Mouse (Mus musculus): ENCODE measurements around the gene Ncapd3. TPM values are rescaled to one million over a fixed set of nuclear protein-coding genes. Genes with fewer than 3 reads are reported as not detected.

The Ncapd3 gene
- 38.1 and 42.2 TPM in 2 replicates for polyA plus RNA-seq (2016; fragmentation: Nextera tagmentation; extraction: Ambion mirVana)

DNA sequence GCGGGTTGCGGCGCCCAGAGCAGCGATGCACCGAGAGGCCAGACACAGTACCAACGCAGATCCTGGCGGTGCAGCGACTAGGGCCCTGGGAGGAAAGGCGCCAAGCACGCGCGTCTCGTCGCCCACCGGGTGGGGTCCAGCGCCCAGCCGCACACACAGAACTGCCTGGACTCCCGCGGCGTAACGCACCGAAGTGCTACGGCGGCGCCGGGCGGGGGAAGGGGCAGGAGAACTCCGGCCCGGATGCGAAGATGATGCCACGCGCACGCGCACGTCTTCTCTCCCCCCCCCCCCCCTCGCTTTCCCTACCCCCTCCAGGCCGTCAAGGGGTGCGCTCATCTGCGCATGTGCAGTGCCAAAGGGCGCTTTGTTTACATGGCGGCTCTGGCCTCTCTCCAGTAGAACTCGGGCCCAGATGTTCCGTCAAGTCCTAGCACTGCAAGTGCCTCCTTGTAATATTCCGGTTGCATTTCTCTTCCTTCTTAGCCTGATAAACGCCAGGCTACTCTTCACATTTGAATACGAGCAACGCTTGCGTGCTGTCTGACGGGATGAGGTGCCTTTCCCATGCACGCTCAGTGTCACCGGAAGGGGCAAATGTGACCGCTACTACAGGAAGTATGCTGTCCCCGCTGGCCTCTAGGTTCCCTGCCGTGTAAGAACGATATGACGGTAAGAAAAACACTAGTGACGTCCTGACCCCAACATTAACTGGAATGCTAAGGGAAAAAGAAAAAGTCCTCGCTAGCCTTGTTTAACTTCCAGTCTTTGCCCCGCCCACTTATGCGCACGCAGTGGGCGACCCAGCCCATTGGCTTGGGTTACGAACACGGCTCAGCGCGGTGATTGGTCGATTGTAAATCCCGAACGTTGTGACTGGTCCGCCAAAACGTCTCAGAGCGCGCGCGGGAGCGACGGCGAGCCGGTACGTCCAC lies at the start of gene Ncapd3, which contains the start of gene Vps26b:
Ncapd3 (plus strand) TSS at position 348 of the 935 bp plus-strand sequence.
Vps26b (minus strand) TSS at position 238 of the 935 bp plus-strand sequence.
- peaks cover 37% of the 10 kb centered on the region for H3K4me1 ChIP-seq
- WGBS: under 1% methylated on average over 79 of the region's 80 CpGs
- peak within 1 kb of the TSS; percentile 94 for H3K27ac ChIP-seq (replicated peaks)
- peaks cover 23% of the 10 kb centered on the region for H3K36me3 ChIP-seq (replicated peaks)
- no peaks in the 10 kb centered on the region for H3K9me3 ChIP-seq
- H3K4me3 ChIP-seq: peak within 1 kb of the TSS; percentile 95
- DNase-seq (ENCODE audit: low spot score): peak; percentile 96
- H3K27me3 ChIP-seq (replicated peaks; ENCODE audit: low read depth, poor library complexity, severe bottlenecking): no peaks in the 10 kb centered on the region

DNA sequence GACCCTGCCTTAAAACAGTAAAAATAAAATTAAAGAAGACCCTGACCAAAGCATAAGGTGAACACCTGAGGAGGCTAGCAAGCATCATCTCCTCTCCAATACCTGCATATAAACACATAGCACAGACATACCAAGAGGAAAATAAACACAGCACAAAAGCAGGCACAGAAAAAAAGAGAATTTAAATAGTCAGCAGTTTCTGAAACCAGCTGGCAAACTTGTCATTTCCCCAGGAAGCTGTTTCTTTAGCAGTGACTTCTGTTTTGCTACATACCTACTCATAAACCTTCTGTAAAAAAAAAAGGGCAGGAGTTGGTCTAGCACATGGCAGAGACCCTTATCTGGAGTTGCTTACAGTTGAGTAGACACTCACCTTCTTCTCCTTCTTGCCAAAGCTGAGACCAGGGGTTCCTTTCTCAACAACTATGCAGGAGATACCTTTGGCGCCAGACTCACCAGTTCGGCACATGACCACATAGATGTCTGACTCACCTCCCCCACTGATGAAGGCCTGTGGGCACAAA lies 44.8 kb upstream of the Ncapd3 start:
- Histone ChIP-seq H3K9me3 (no peaks in the 10 kb centered on the region), H3K27ac (replicated peaks) (no peak overlapping the region), H3K4me3 (no peak overlapping the region), H3K4me1 (no peaks in the 10 kb centered on the region), H3K36me3 (replicated peaks) (peaks cover 73% of the 10 kb centered on the region), H3K27me3 (replicated peaks; ENCODE audit: low read depth, poor library complexity, severe bottlenecking) (no peaks in the 10 kb centered on the region)
- no peak for DNase-seq (ENCODE audit: low spot score)
- WGBS: 94% methylated on average over 2 of the region's 2 CpGs

DNA sequence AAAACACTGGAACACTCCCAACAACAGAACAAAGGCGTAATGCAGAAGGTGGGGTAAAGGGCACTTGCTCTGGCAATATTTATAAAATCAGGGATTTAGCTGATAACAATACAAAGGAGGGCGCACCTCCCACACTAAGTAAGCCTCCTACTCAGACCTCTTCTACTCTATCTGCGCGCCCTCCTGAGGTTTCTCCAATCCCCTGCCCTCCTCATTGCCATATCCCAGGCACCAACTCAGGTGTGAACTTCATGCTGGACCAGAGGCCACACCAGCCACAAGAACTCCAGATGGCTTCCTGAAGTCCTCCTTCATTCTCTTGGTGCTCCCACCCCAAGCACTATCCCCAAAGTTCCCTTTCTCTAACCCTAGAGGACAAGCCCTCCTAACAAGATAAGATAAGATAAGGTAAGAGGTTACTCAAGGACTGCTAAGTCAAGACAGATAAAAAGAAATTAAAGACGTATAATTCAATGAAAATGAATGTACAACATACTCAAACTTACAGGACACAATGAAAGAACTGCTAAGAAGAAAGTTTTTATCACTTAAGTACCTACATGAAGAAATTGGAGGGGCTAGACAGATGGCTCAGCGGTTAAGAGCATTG lies 44.2 kb upstream of the Ncapd3 start:
- Histone ChIP-seq H3K36me3 (replicated peaks) (peaks cover 74% of the 10 kb centered on the region), H3K27ac (replicated peaks) (no peak overlapping the region), H3K27me3 (replicated peaks; ENCODE audit: low read depth, poor library complexity, severe bottlenecking) (no peaks in the 10 kb centered on the region)

DNA sequence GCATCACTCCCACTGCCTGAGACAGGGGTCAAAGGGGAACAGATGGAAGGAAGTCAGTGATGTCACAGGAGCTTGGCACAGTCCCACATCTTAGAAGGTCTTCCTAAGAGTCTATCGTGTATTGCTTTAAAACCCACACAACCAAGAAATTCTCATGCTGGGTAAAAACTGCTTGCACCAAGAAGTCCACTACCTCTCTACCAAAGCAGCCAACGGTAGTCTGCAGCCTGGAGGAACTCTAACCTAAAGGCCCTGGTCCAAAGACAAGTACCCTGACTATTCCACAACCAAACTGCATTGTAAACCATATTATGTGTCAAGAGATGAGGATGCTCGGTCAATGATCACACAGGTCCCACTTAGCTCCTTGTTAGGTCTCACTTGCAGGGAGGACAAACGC lies 39.8 kb upstream of the Ncapd3 start:
- no peaks in the 10 kb centered on the region for H3K4me1 ChIP-seq
- H3K27ac ChIP-seq (replicated peaks): no peak overlapping the region
- H3K4me3 ChIP-seq: no peak overlapping the region
- H3K27me3 ChIP-seq (replicated peaks; ENCODE audit: low read depth, poor library complexity, severe bottlenecking): no peaks in the 10 kb centered on the region
- WGBS: 96% methylated on average over 4 of the region's 4 CpGs
- DNase-seq (ENCODE audit: low spot score): peak; percentile 2
- no peaks in the 10 kb centered on the region for H3K9me3 ChIP-seq
- H3K36me3 ChIP-seq (replicated peaks): peaks cover 74% of the 10 kb centered on the region

More for the DNA sequence above, 44.2 kb upstream of the Ncapd3 start:
- 92% methylated on average over 6 of the region's 6 CpGs for WGBS
- DNase-seq (ENCODE audit: low spot score): no peak
- H3K9me3 ChIP-seq: no peaks in the 10 kb centered on the region
- H3K4me3 ChIP-seq: no peak overlapping the region
- H3K4me1 ChIP-seq: no peaks in the 10 kb centered on the region

DNA sequence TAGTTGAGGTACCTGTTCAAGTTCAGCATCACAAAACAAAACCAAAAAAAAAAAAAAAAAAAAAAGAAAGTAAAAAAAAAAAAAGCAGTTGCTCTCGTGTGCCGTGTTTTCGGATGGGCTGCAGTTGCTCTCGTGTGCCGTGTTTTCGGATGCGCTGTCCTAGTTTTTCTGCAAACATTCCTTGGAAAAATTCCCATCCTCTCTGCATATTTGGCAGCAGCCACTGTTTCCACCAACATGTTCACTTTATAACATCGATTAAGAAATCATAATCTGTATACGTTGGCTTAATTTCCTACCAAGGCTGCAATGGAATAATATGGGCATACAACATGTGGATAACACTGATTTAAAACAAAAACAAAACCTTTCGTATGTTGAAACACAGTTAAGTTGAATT lies 36.9 kb upstream of the Ncapd3 start:
- no peaks in the 10 kb centered on the region for H3K27me3 ChIP-seq (replicated peaks; ENCODE audit: low read depth, poor library complexity, severe bottlenecking)
- H3K27ac ChIP-seq (replicated peaks): no peak overlapping the region
- no peaks in the 10 kb centered on the region for H3K9me3 ChIP-seq
- H3K36me3 ChIP-seq (replicated peaks): peaks cover 53% of the 10 kb centered on the region
- 96% methylated on average over 10 of the region's 10 CpGs for WGBS
- no peak overlapping the region for H3K4me3 ChIP-seq
- peaks cover 1% of the 10 kb centered on the region; the same call in 1 of the 2 replicates for H3K4me1 ChIP-seq
- DNase-seq (ENCODE audit: low spot score): no peak

DNA sequence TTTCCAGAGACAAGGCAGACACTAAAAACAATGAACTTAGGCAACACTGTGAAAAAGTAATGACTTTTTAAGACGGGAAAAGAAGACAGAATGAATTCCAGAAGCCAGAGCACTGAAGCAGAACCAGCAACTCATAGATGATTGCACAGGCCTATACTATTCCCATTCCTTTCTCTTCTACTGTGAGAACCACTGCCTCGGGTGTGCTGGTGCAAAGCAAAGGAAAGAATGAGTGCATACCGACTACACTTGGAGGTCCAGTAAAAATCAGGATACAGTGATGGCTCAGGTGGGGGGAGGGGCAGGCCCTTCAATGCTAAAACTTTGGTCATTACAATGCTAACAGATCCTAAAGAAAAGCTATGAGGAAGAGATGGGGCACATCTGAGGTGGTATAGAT lies 36.1 kb upstream of the Ncapd3 start:
- Histone ChIP-seq H3K27me3 (replicated peaks; ENCODE audit: low read depth, poor library complexity, severe bottlenecking) (no peaks in the 10 kb centered on the region), H3K4me1 (peaks cover 6% of the 10 kb centered on the region; the same call in 1 of the 2 replicates)
- WGBS: 85% methylated on average over 3 of the region's 3 CpGs

DNA sequence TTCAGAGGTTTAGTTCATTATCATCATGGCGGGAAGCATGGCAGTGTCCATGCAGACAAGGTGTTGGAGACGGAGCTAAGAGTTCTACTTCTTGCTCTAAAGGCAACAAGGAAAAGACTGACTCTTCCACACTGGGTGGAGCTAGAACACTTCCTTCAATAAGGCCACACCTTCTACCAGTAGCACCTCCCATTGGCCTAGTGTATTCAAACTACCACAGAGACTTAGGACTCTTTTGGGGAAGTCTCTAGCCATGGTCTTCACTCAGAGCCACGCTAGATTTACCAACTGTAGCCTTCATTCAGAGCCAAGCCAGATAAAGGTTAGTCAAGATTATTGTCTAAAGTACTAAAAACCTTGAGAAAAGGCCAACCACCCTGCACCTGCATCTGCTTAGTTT lies 32.9 kb upstream of the Ncapd3 start:
- no peak for DNase-seq (ENCODE audit: low spot score)
- Histone ChIP-seq H3K9me3 (no peaks in the 10 kb centered on the region), H3K27me3 (replicated peaks; ENCODE audit: low read depth, poor library complexity, severe bottlenecking) (no peaks in the 10 kb centered on the region), H3K27ac (replicated peaks) (no peak overlapping the region), H3K36me3 (replicated peaks) (peaks cover 15% of the 10 kb centered on the region), H3K4me3 (no peak overlapping the region), H3K4me1 (peaks cover 20% of the 10 kb centered on the region)
- WGBS: 88% methylated on average over 3 of the region's 3 CpGs

More for the DNA sequence above, 36.1 kb upstream of the Ncapd3 start:
- H3K36me3 ChIP-seq (replicated peaks): peaks cover 45% of the 10 kb centered on the region
- H3K4me3 ChIP-seq: no peak overlapping the region
- no peak for DNase-seq (ENCODE audit: low spot score)
- H3K27ac ChIP-seq (replicated peaks): no peak overlapping the region
- no peaks in the 10 kb centered on the region for H3K9me3 ChIP-seq

DNA sequence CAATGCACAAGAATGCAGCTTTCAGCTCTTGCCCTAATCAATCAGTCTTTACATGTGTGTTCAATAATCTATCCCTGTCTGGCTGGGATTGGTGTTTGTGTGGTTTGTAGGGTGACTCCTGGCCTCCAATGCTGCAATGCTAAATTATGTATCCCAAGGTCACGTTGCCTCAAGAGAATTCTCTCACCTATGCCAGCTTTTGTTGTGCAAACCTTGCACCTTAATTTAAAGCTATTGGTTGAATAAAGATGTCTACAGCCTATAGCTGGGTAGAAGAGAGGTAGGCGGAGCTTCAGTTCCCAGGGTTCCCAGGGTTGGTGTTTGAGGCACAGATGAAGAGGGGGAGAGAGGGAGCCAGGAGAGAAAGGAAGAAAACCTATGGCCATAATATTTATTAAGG lies 32.5 kb upstream of the Ncapd3 start:
- Histone ChIP-seq H3K4me1 (peaks cover 20% of the 10 kb centered on the region), H3K27ac (replicated peaks) (no peak overlapping the region), H3K9me3 (no peaks in the 10 kb centered on the region), H3K36me3 (replicated peaks) (peaks cover 15% of the 10 kb centered on the region), H3K4me3 (no peak overlapping the region), H3K27me3 (replicated peaks; ENCODE audit: low read depth, poor library complexity, severe bottlenecking) (no peaks in the 10 kb centered on the region)
- DNase-seq (ENCODE audit: low spot score): no peak
- WGBS: 87% methylated on average over 2 of the region's 2 CpGs

DNA sequence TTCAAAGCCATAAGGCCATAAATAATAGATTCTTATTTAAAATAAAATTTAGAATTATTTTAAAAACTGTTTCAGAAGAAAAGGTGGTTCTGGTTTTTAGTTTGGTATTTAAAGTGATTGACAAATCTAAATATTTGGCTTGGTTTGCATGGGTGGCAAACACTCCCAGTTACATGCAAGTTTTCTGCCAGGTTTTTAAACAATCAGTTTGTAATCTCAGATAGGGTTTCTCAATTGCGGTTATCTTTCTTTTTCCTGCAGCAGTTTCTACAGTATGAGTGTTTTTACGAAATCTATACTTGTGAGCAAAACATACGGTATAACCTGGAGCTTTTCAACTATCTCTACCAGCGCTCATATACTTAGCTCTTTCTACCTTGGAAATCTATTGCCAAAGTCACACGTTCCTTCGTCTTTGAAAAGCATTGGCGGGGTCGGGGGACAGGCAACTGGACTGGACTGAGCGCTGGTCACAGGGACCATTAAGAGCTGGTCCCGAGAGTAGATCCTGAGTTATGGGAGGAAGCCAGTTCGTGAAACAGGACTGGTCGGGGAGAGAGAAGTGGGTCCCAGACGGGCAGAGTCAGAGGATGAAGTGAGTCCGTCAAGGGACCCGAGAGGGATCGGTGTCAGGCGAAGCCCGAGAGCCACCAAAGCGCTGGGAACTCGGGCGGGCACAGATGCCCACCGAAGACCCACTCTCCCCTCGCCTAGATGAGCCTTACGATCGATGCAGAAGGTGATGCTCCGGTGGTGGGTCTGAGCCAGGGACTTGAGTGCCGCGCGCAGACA lies 31.1 kb upstream of the Ncapd3 start:
- H3K27me3 ChIP-seq (replicated peaks; ENCODE audit: low read depth, poor library complexity, severe bottlenecking): no peaks in the 10 kb centered on the region
- WGBS: 5% methylated on average over 29 of the region's 29 CpGs
- peak overlapping the region; percentile 91 for H3K27ac ChIP-seq (replicated peaks)
- no peaks in the 10 kb centered on the region for H3K9me3 ChIP-seq
- peaks cover 20% of the 10 kb centered on the region for H3K4me1 ChIP-seq
- H3K36me3 ChIP-seq (replicated peaks): peaks cover 26% of the 10 kb centered on the region
- no peak for DNase-seq (ENCODE audit: low spot score)
- peak overlapping the region; percentile 80 for H3K4me3 ChIP-seq

DNA sequence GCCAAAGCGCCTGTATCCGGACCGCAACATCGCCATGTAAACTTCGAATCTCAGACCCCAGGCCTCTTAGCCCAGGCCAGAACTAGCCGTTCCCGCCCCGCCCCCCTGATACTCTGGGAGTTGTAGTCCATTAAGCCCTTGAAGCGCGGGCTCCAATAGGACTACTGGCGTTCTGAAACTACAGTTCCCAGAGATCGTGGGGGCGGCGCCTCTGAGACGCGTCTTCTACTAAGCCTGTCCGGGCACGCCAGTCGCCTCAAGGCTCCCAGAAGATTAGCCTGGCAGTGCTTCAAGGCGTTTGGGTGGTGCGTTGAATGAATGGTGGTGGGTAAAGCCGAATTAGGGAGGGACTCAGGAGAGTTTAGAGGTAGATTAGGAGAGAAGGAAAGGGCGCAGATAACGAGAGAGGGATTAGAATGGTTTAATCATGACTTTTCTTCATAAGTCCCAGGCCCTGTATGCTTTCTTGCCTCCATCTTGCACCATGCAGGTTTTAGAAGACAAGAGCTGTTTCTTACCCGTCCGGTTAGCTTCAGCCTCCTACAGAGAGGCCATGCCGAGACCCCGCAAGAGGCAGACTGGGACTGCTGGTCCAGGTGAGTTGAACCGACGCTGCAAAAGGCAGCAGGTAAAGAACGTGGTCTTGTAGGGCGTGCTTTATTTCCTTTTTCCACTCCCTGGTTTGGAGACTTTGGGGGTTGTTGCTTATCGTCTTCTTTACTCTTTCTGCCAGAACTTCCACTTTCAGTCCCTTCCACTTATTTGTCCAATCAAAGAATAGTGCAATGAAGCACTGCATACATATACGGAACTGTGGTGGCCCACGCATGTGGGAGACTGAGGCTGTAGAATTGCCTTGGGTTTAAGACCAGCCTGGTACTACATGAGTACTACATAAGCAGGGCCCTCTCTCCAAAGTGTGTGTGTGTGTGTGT lies 30.2 kb upstream of the Ncapd3 start, which contains the start of the genes Acad8 and Thyn1:
Acad8 (minus strand) TSS at position 106 of the 935 bp plus-strand sequence.
Thyn1 (plus strand) TSS at position 250 of the 935 bp plus-strand sequence.
- Histone ChIP-seq H3K27me3 (replicated peaks; ENCODE audit: low read depth, poor library complexity, severe bottlenecking) (no peaks in the 10 kb centered on the region), H3K4me1 (peaks cover 20% of the 10 kb centered on the region), H3K9me3 (no peaks in the 10 kb centered on the region), H3K36me3 (replicated peaks) (peaks cover 34% of the 10 kb centered on the region), H3K27ac (replicated peaks) (peak within 1 kb of the TSS; percentile 91), H3K4me3 (peak within 1 kb of the TSS; percentile 80)
- peak; percentile 97 for DNase-seq (ENCODE audit: low spot score)
- 1% methylated on average over 35 of the region's 35 CpGs for WGBS

DNA sequence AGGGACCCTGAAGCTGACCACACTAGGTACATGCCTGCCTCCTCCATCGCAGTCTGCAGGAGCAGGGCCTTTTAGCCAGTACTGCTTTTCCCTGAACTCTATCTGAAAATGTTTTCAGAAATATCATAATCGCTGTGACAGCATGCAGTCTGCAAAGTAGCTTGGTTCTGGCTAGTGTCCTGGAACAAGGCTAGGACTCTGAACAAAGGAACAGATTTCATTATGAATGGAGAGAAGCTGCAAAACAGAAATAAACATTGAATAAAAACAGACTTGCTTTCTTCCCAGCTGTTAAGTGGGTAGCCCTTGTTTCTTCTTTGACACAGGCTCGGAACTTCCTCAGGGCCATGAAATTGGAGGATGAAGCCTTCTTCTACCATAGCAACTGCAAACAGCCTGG lies 24.7 kb upstream of the Ncapd3 start:
- Histone ChIP-seq H3K4me3 (no peak overlapping the region), H3K9me3 (no peaks in the 10 kb centered on the region), H3K27ac (replicated peaks) (no peak overlapping the region), H3K36me3 (replicated peaks) (peaks cover 83% of the 10 kb centered on the region), H3K27me3 (replicated peaks; ENCODE audit: low read depth, poor library complexity, severe bottlenecking) (no peaks in the 10 kb centered on the region), H3K4me1 (peaks cover 12% of the 10 kb centered on the region)
- 93% methylated on average over 3 of the region's 3 CpGs for WGBS
- no peak for DNase-seq (ENCODE audit: low spot score)

Measured in embryonic facial prominence, embryonic 10.5 days (tissue).